Mouse (Mus musculus) MEL (cell line): ENCODE results near the gene Entpd7. TPM values are rescaled to one million over a fixed set of nuclear protein-coding genes. Genes with fewer than 3 reads are reported as not detected.

Source experiments
- DNase-seq: peaks from one replicate; pipeline ENCODE4 v3.0.0; 2011; ENCODE audit warnings: low read depth, low spot score
- H3K27ac ChIP-seq: 2 replicates; pipeline ENCODE4 v1.5.1; 2012; ENCODE audit warnings: low read depth, mild to moderate bottlenecking, control low read depth, low read length, moderate library complexity; ENCODE audit not compliant: control insufficient read depth
- H3K27me3 ChIP-seq, 2 experiments: fragments of 150-350 bp in 1 of 2; sonication (generic) in 1 of 2; 2 replicates each; pipeline ENCODE4 v1.6.1; 2012; ENCODE audit warnings: low read length in 2 of 2, mild to moderate bottlenecking in 2 of 2, improper control_type of control experiment in 1 of 2, moderate library complexity in 1 of 2; ENCODE audit not compliant: insufficient read depth in 2 of 2, control insufficient read depth in 1 of 2
- H3K36me3 ChIP-seq, 2 experiments: 2 replicates each; pipeline ENCODE4 v1.6.1; 2012 to 2014; ENCODE audit warnings: low read length in 2 of 2, improper control_type of control experiment in 1 of 2, inconsistent platforms in 1 of 2, mild to moderate bottlenecking in 1 of 2; ENCODE audit not compliant: insufficient read depth in 2 of 2, control insufficient read depth in 1 of 2
- H3K4me1 ChIP-seq, 2 experiments: fragments of 150-350 bp in 1 of 2; sonication (generic) in 1 of 2; 2 replicates each; pipeline ENCODE4 v1.6.1; 2012; ENCODE audit warnings: low read length in 2 of 2, improper control_type of control experiment in 1 of 2, mild to moderate bottlenecking in 1 of 2; ENCODE audit not compliant: insufficient read depth in 2 of 2, control insufficient read depth in 1 of 2
- H3K4me3 ChIP-seq, 2 experiments: fragments of 150-350 bp in 1 of 2; sonication (generic) in 1 of 2; 2 replicates each; pipeline ENCODE4 v1.5.1; 2012; ENCODE audit warnings: low read depth in 2 of 2, low read length in 2 of 2, mild to moderate bottlenecking in 2 of 2, moderate library complexity in 2 of 2, control low read depth in 1 of 2, improper control_type of control experiment in 1 of 2; ENCODE audit not compliant: control insufficient read depth in 1 of 2, insufficient read depth in 1 of 2
- H3K79me2 ChIP-seq: 2 replicates; pipeline ENCODE4 v1.6.1; 2012; ENCODE audit warnings: mild to moderate bottlenecking, low read length, moderate library complexity; ENCODE audit not compliant: control insufficient read depth, poor library complexity, insufficient read depth
- H3K9ac ChIP-seq: 2 replicates; pipeline ENCODE4 v1.6.1; 2012; ENCODE audit warnings: low read depth, mild to moderate bottlenecking, control low read depth, low read length, moderate library complexity; ENCODE audit not compliant: control insufficient read depth, poor library complexity, severe bottlenecking
- H3K9me3 ChIP-seq: fragments of 150-350 bp; sonication (generic); replicated peaks from 2 replicates; pipeline ENCODE4 v1.6.1; 2012; ENCODE audit warnings: mild to moderate bottlenecking, low read length, improper control_type of control experiment, moderate library complexity; ENCODE audit not compliant: insufficient read depth
- BHLHE40 ChIP-seq: IDR thresholded peaks from 2 replicates; pipeline ENCODE4 v1.6.1; 2012; ENCODE audit warnings: low read depth, mild to moderate bottlenecking, inconsistent platforms, low read length, improper control_type of control experiment, borderline replicate concordance
- CHD1 ChIP-seq: IDR thresholded peaks from 2 replicates; pipeline ENCODE4 v1.6.1; 2012; ENCODE audit warnings: low read depth, mild to moderate bottlenecking, inconsistent platforms, low read length, improper control_type of control experiment
- CHD2 ChIP-seq: IDR thresholded peaks from 2 replicates; pipeline ENCODE4 v1.6.1; 2011; ENCODE audit warnings: low read length, improper control_type of control experiment
- CTCF ChIP-seq, 3 experiments: IDR thresholded peaks in 2 of 3; conservative IDR thresholded peaks in 1 of 3; 2 replicates each; pipeline ENCODE4 v1.5.1; 2011 to 2012; ENCODE audit warnings: low read length in 3 of 3, low read depth in 2 of 3, mild to moderate bottlenecking in 2 of 3, improper control_type of control experiment in 1 of 3, inconsistent platforms in 1 of 3, mixed read lengths in 1 of 3, moderate library complexity in 1 of 3; ENCODE audit not compliant: control insufficient read depth in 1 of 3, insufficient read depth in 1 of 3, poor library complexity in 1 of 3, severe bottlenecking in 1 of 3
- ELF1 ChIP-seq: IDR thresholded peaks from 2 replicates; pipeline ENCODE4 v1.6.1; 2014; ENCODE audit warnings: low read depth, mild to moderate bottlenecking, inconsistent platforms, low read length, improper control_type of control experiment, moderate library complexity
- EP300 ChIP-seq, 2 experiments: IDR thresholded peaks; 2 replicates each; pipeline ENCODE4 v1.6.1; 2011; ENCODE audit warnings: improper control_type of control experiment in 2 of 2, low read length in 2 of 2, low read depth in 1 of 2, mild to moderate bottlenecking in 1 of 2
- ETS1 ChIP-seq: IDR thresholded peaks from 2 replicates; pipeline ENCODE4 v1.6.1; 2012; ENCODE audit warnings: low read depth, mild to moderate bottlenecking, inconsistent platforms, low read length, improper control_type of control experiment, moderate library complexity
- GABPA ChIP-seq: IDR thresholded peaks from 2 replicates; pipeline ENCODE4 v1.6.1; 2012; ENCODE audit warnings: low read depth, mild to moderate bottlenecking, inconsistent platforms, low read length, improper control_type of control experiment, moderate library complexity
- GATA1 ChIP-seq: IDR thresholded peaks from 2 replicates; pipeline ENCODE4 v1.6.1; 2011; ENCODE audit warnings: low read depth, low read length, improper control_type of control experiment
- HCFC1 ChIP-seq: IDR thresholded peaks from 2 replicates; pipeline ENCODE4 v1.6.1; 2012; ENCODE audit warnings: low read depth, mild to moderate bottlenecking, inconsistent platforms, low read length, improper control_type of control experiment, moderate library complexity
- JUND ChIP-seq: IDR thresholded peaks from 2 replicates; pipeline ENCODE4 v1.6.1; 2011; ENCODE audit warnings: low read depth, mild to moderate bottlenecking, improper control_type of control experiment, low read length
- KAT2A ChIP-seq: conservative IDR thresholded peaks from 2 replicates; pipeline ENCODE4 v1.6.1; 2012; ENCODE audit warnings: low read depth, low read length, improper control_type of control experiment, inconsistent platforms
- MAFK ChIP-seq: IDR thresholded peaks from 2 replicates; pipeline ENCODE4 v1.6.1; 2011; ENCODE audit warnings: low read depth, mild to moderate bottlenecking, low read length, improper control_type of control experiment, borderline replicate concordance
- MAX ChIP-seq: IDR thresholded peaks from 2 replicates; pipeline ENCODE4 v1.6.1; 2011; ENCODE audit warnings: low read length, improper control_type of control experiment
- MXI1 ChIP-seq: IDR thresholded peaks from 2 replicates; pipeline ENCODE4 v1.6.1; 2011; ENCODE audit warnings: mild to moderate bottlenecking, low read depth, low read length, improper control_type of control experiment
- MYC ChIP-seq: IDR thresholded peaks from 2 replicates; pipeline ENCODE4 v1.6.1; 2011; ENCODE audit warnings: low read depth, mild to moderate bottlenecking, low read length, improper control_type of control experiment, moderate library complexity
- POLR2A ChIP-seq, 2 experiments: IDR thresholded peaks; 2 replicates each; pipeline ENCODE4 v1.6.1; 2011 to 2012; ENCODE audit warnings: low read length in 2 of 2, mild to moderate bottlenecking in 2 of 2, control low read depth in 1 of 2, improper control_type of control experiment in 1 of 2, low read depth in 1 of 2, moderate library complexity in 1 of 2; ENCODE audit not compliant: control insufficient read depth in 1 of 2, insufficient read depth in 1 of 2, poor library complexity in 1 of 2
- RAD21 ChIP-seq: IDR thresholded peaks from 2 replicates; pipeline ENCODE4 v1.6.1; 2011; ENCODE audit warnings: mild to moderate bottlenecking, low read depth, low read length, improper control_type of control experiment
- RCOR1 ChIP-seq: IDR thresholded peaks from 2 replicates; pipeline ENCODE4 v1.6.1; 2012; ENCODE audit warnings: low read depth, mild to moderate bottlenecking, inconsistent platforms, low read length, improper control_type of control experiment
- SIN3A ChIP-seq: IDR thresholded peaks from 2 replicates; pipeline ENCODE4 v1.6.1; 2012; ENCODE audit warnings: low read length, improper control_type of control experiment, inconsistent platforms
- SMC3 ChIP-seq: IDR thresholded peaks from 2 replicates; pipeline ENCODE4 v1.6.1; 2011; ENCODE audit warnings: low read depth, low read length, improper control_type of control experiment
- TAL1 ChIP-seq: IDR thresholded peaks from 2 replicates; pipeline ENCODE4 v1.6.1; 2012; ENCODE audit warnings: mild to moderate bottlenecking, inconsistent platforms, low read length, moderate library complexity, mixed read lengths
- TBP ChIP-seq: IDR thresholded peaks from 2 replicates; pipeline ENCODE4 v1.8.0; 2011; ENCODE audit warnings: low read depth, low read length, improper control_type of control experiment
- TCF12 ChIP-seq: IDR thresholded peaks from 2 replicates; pipeline ENCODE4 v1.6.1; 2014; ENCODE audit warnings: low read depth, mild to moderate bottlenecking, inconsistent platforms, low read length, improper control_type of control experiment, moderate library complexity
- ZC3H11A ChIP-seq: IDR thresholded peaks from 2 replicates; pipeline ENCODE4 v1.6.1; 2012; ENCODE audit warnings: low read depth, mild to moderate bottlenecking, inconsistent platforms, low read length, improper control_type of control experiment
- ZKSCAN1 ChIP-seq: IDR thresholded peaks from 2 replicates; pipeline ENCODE4 v1.6.1; 2012; ENCODE audit warnings: low read depth, mild to moderate bottlenecking, inconsistent platforms, low read length, improper control_type of control experiment, moderate library complexity
- ZNF384 ChIP-seq: IDR thresholded peaks from 2 replicates; pipeline ENCODE4 v1.6.1; 2012; ENCODE audit warnings: low read depth, mild to moderate bottlenecking, inconsistent platforms, low read length, improper control_type of control experiment
- polyA plus RNA-seq, 2 experiments: library from polyadenylated mRNA; stranded (reverse) in 1 of 2; unstranded in 1 of 2; fragments of >175 nt in 1 of 2; fragments of >200 nt in 1 of 2; gene quantifications; 2 replicates each; pipeline versions ENCODE4 v1.2.1 to v1.2.4; 2012; ENCODE audit warnings: low replicate concordance in 2 of 2, low read depth in 1 of 2; ENCODE audit not compliant: insufficient read length in 2 of 2, insufficient read depth in 1 of 2, missing spikeins in 1 of 2
- total RNA-seq: library from RNA; depleted of rRNA; stranded (reverse); fragments of 300-350 nt; gene quantifications from 2 replicates; pipeline ENCODE4 v1.2.3, GENCODE M21; 2012

Gene Entpd7
- total and polyA plus RNA-seq, 3 experiments = 4.2 to 7.7 TPM; not detected in 1

GRCm38 (mm10) chr19:43770584-43770983 is 81.1 kb downstream of the Entpd7 start:
- peaks cover 0 to 26% of the 10 kb centered on the region in 2 experiments; a peak in 2 of 4 replicates for H3K36me3 ChIP-seq
- TF ChIP-seq ETS1 (0 out of 2 replicates have a peak, but pooled peaks have one; percentile 33), ELF1 (0 out of 2 replicates have a peak, but pooled peaks have one; percentile 11), SIN3A (0 out of 2 replicates have a peak, but pooled peaks have one; percentile 36), RAD21 (no peak), EP300 (IDR thresholded peaks at IDR 0.05; ENCODE audit: low read depth in 1 of 2, low read length in 2 of 2) (peak in 1 of 2 experiments; percentile 47; a peak in 2 of 4 replicates), KAT2A (no peak), ZKSCAN1 (no peak), MYC (no peak), CHD1 (no peak)
- peaks cover 11 to 19% of the 10 kb centered on the region in 2 experiments for H3K4me1 ChIP-seq
- peak overlapping the region; percentile 58 for H3K27ac ChIP-seq
- H3K9me3 ChIP-seq = no peaks in the 10 kb centered on the region
- H3K27me3 ChIP-seq = no peaks in the 10 kb centered on the region
- no peaks in the 10 kb centered on the region for H3K79me2 ChIP-seq
- DNase-seq = peak; percentile 76
- H3K9ac ChIP-seq = peak overlapping the region; percentile 19; the same call in 1 of the 2 replicates
- H3K4me3 ChIP-seq = peak overlapping the region in 1 of 2 experiments; percentile 13; a peak in 2 of 4 replicates

- H3K79me2 ChIP-seq = no peaks in the 10 kb centered on the region
- TF ChIP-seq POLR2A (IDR thresholded peaks at IDR 0.05; ENCODE audit: control insufficient read depth in 1 of 2, insufficient read depth in 1 of 2, low read depth in 1 of 2, low read length in 2 of 2, poor library complexity in 1 of 2) (no peak), SIN3A (peak; percentile 95), BHLHE40 (no peak), HCFC1 (no peak), TCF12 (peak; percentile 86), SMC3 (no peak), GATA1 (peak; percentile 92), GABPA (peak; percentile 99), MYC (peak; percentile 80; the same call in 1 of the 2 replicates), EP300 (IDR thresholded peaks at IDR 0.05; ENCODE audit: low read depth in 1 of 2, low read length in 2 of 2) (peak; percentile 94 to 98), TAL1 (peak; percentile 55), ETS1 (peak; percentile 99), MAX (no peak), ZNF384 (no peak), CHD2 (no peak), CTCF (IDR thresholded peaks at IDR 0.05 in 2 of 3, conservative IDR thresholded peaks at IDR 0.05 in 1 of 3; ENCODE audit: control insufficient read depth in 1 of 3, insufficient read depth in 1 of 3, low read depth in 2 of 3, low read length in 3 of 3, poor library complexity in 1 of 3, severe bottlenecking in 1 of 3) (no peak), MAFK (peak; percentile 96), CHD1 (no peak), JUND (peak; percentile 76; the same call in 1 of the 2 replicates), RCOR1 (peak; percentile 95), TBP (peak; percentile 65), MXI1 (peak; percentile 78; the same call in 1 of the 2 replicates), ZC3H11A (no peak)
- TF ChIP-seq, all 39 proteins: peak for 13
- peak; percentile 97 for DNase-seq
- peak overlapping the region in 1 of 2 experiments; percentile 13; a peak in 2 of 4 replicates for H3K4me3 ChIP-seq
- H3K9me3 ChIP-seq = no peaks in the 10 kb centered on the region
- peaks cover 11 to 20% of the 10 kb centered on the region in 2 experiments for H3K4me1 ChIP-seq
- H3K36me3 ChIP-seq = peaks cover 0 to 28% of the 10 kb centered on the region in 2 experiments; a peak in 2 of 4 replicates
- H3K9ac ChIP-seq = peak overlapping the region; percentile 48
- peak overlapping the region; percentile 84 for H3K27ac ChIP-seq
- no peaks in the 10 kb centered on the region for H3K27me3 ChIP-seq
These were observed 82.1 kb downstream of the Entpd7 start for GRCm38 (mm10) chr19:43771499-43771969.
